Mouse (Mus musculus) thymus, postnatal 0 days (tissue): Measurements from ENCODE around the gene Gm10999. TPM values are rescaled to one million over a fixed set of nuclear protein-coding genes. Genes with fewer than 3 reads are reported as not detected.
"Not testable (repeated sequence)": the region's sequence is repeated elsewhere in the genome, so short reads cannot be mapped to it uniquely, and the experiment has no call there.

ENCODE experiments used
- DNase-seq: peaks from one replicate; pipeline ENCODE4 v3.0.0-alpha.2; 2015; ENCODE audit warnings: low spot score
- polyA plus RNA-seq: library from polyadenylated mRNA; unstranded; fragments of >200 nt; fragmentation: Nextera tagmentation; extraction: Ambion mirVana; gene quantifications from 2 replicates; pipeline ENCODE4 v1.2.1, GENCODE M21; 2015

Gm10999 gene
- not detected in 2 replicates for polyA plus RNA-seq

- DNase-seq, result no peak
These were observed at the start of gene Gm10999 for GRCm38 (mm10) chr8:129131561-129131960. Gene Gm10999 (minus strand): TSS chr8:129131661.

- DNase-seq, result no peak
These were observed 2.0 kb upstream of the Gm10999 start for GRCm38 (mm10) chr8:129133475-129133874.

DNA sequence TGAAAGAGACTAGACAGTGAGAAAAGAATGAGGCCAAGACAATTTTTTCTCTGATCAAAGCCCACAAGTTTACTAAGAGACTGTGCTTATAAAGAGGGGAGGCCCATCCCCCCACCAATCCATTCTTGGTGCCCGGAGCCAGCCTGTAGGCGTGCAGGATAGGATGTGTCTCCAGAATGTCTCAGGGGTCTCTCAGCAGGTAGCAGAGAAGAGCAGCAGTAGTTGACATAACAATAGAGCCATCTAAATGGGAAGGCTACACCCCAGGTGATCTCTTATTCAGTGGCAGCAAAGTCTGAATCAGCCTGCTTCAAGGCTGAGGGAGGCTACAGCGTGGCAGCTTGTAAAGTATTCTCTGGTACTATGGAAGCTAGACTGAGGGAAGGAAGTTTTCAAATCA lies 15.7 kb downstream of the Gm10999 start:
- not testable (repeated sequence) for DNase-seq

Other genes with a start within 250 kb of the Gm10999 start
- 0.10 TPM in 1 of 2 replicates, not detected in the other for gene Ccdc7a, start 66.1 kb downstream of the Gm10999 start, polyA plus RNA-seq
- gene Ccdc7b, start 64.5 kb downstream of the Gm10999 start, polyA plus RNA-seq, result not detected in 2 replicates
- 34.9 and 36.6 TPM in 2 replicates for gene 2610044O15Rik8, start 102.7 kb upstream of the Gm10999 start, polyA plus RNA-seq